Mouse (Mus musculus): ENCODE measurements around the gene Taar9.

GRCm38 (mm10) chr10:24134071-24134645, 24.8 kb upstream of the Taar9 start:
- TF ChIP-seq POLR2A (IDR thresholded peaks at IDR 0.05; ENCODE audit: low read depth, low read length), result no peak
- TF ChIP-seq CTCF (IDR thresholded peaks at IDR 0.05; ENCODE audit: borderline replicate concordance, insufficient read depth, low read length), result no peak
